Mouse (Mus musculus) embryonic facial prominence, embryonic 11.5 days (tissue): Measurements from ENCODE around the gene Kat2b. TPM values are rescaled to one million over a fixed set of nuclear protein-coding genes. Genes with fewer than 3 reads are reported as not detected.

Source experiments
- ATAC-seq: fragments of 200-750 bp; cut with Nextera tagmentation; replicated peaks from 2 replicates; pipeline ENCODE4 v1.8.0; 2017; ENCODE audit warnings: low read depth; ENCODE audit not compliant: insufficient number of reproducible peaks, low FRiP score, low TSS enrichment
- DNase-seq: peaks from one replicate; pipeline ENCODE4 v3.0.0-alpha.2; 2015; ENCODE audit warnings: low spot score
- H3K27ac ChIP-seq: fragments of 300-500 bp; sonication (generic); replicated peaks from 2 replicates; pipeline ENCODE4 v1.5.1; 2014; ENCODE audit warnings: mild to moderate bottlenecking, low read depth, low read length, control low read depth
- H3K27me3 ChIP-seq: fragments of 300-500 bp; sonication (generic); 2 replicates; pipeline ENCODE4 v1.6.1; 2014; ENCODE audit warnings: mild to moderate bottlenecking, low read length, moderate library complexity, mixed read lengths; ENCODE audit not compliant: control insufficient read depth, insufficient read depth
- H3K36me3 ChIP-seq: fragments of 300-500 bp; sonication (generic); replicated peaks from 2 replicates; pipeline ENCODE4 v1.6.1; 2014; ENCODE audit warnings: low read depth, mild to moderate bottlenecking, low read length, moderate library complexity, mixed read lengths; ENCODE audit not compliant: control insufficient read depth, insufficient read depth
- H3K4me1 ChIP-seq: fragments of 300-500 bp; sonication (generic); 2 replicates; pipeline ENCODE4 v1.6.1; 2014; ENCODE audit warnings: low read length, mixed read lengths; ENCODE audit not compliant: control insufficient read depth, insufficient read depth
- H3K4me2 ChIP-seq: fragments of 300-500 bp; sonication (generic); 2 replicates; pipeline ENCODE4 v1.6.1; 2014; ENCODE audit warnings: low read depth, mild to moderate bottlenecking, control low read depth, low read length, moderate library complexity
- H3K4me3 ChIP-seq: fragments of 300-500 bp; sonication (generic); 2 replicates; pipeline ENCODE4 v1.5.1; 2014; ENCODE audit warnings: low read depth, low read length, control low read depth
- H3K9ac ChIP-seq: fragments of 300-500 bp; sonication (generic); replicated peaks from 2 replicates; pipeline ENCODE4 v1.6.1; 2014; ENCODE audit warnings: mild to moderate bottlenecking, control low read depth, low read length
- H3K9me3 ChIP-seq: fragments of 300-500 bp; sonication (generic); replicated peaks from 2 replicates; pipeline ENCODE4 v1.6.1; 2016; ENCODE audit warnings: mild to moderate bottlenecking, low read length, inconsistent platforms, mixed read lengths; ENCODE audit not compliant: control insufficient read depth
- WGBS: fragments of 180-500 bp; shearing (Covaris S2); extraction: QIAGEN DNeasy Blood & Tissue Kit; methylation state at CpG from one replicate; pipeline ENCODE4 v1.1.7; 2014; 5-methylcytosine and 5-hydroxymethylcytosine counted together
- polyA plus RNA-seq: library from polyadenylated mRNA; unstranded; fragments of >200 nt; fragmentation: Nextera tagmentation; extraction: Ambion mirVana; gene quantifications from 2 replicates; pipeline ENCODE4 v1.2.1, GENCODE M21; 2014

Kat2b gene
- polyA plus RNA-seq, 1 experiment from 2014 or later: 3.9 TPM

- H3K4me1 ChIP-seq: no peaks in the 10 kb centered on the region
- WGBS: 42% methylated on average over 4 of the region's 4 CpGs
- no peak for DNase-seq
Observed at GRCm38 (mm10) chr17:53573019-53573556, 6.4 kb downstream of the Kat2b start.

GRCm38 (mm10) chr17:53577151-53577550 lies 10.5 kb downstream of the Kat2b start:
- Histone ChIP-seq H3K4me3 (no peak overlapping the region), H3K27ac (no peak overlapping the region), H3K36me3 (no peaks in the 10 kb centered on the region), H3K4me1 (no peaks in the 10 kb centered on the region), H3K9me3 (no peaks in the 10 kb centered on the region), H3K27me3 (no peaks in the 10 kb centered on the region), H3K9ac (no peak overlapping the region), H3K4me2 (no peak overlapping the region)
- DNase-seq (no peak), ATAC-seq (no peak)
- 81% methylated on average over 2 of the region's 2 CpGs for WGBS

More at GRCm38 (mm10) chr17:53573019-53573556, 6.4 kb downstream of the Kat2b start:
- Histone ChIP-seq H3K27me3 (no peaks in the 10 kb centered on the region), H3K9ac (no peak overlapping the region), H3K27ac (no peak overlapping the region), H3K36me3 (no peaks in the 10 kb centered on the region), H3K4me3 (no peak overlapping the region), H3K4me2 (no peak overlapping the region), H3K9me3 (no peaks in the 10 kb centered on the region)
- ATAC-seq: no peak

- Histone ChIP-seq H3K4me1 (no peaks in the 10 kb centered on the region), H3K27me3 (no peaks in the 10 kb centered on the region), H3K9ac (no peak overlapping the region), H3K4me2 (no peak overlapping the region), H3K36me3 (no peaks in the 10 kb centered on the region), H3K27ac (no peak overlapping the region), H3K9me3 (no peaks in the 10 kb centered on the region), H3K4me3 (no peak overlapping the region)
- DNase-seq (no peak), ATAC-seq (no peak)
- WGBS: 81% methylated on average over 5 of the region's 5 CpGs
Observed at GRCm38 (mm10) chr17:53577754-53578153, 11.1 kb downstream of the Kat2b start.

DNA sequence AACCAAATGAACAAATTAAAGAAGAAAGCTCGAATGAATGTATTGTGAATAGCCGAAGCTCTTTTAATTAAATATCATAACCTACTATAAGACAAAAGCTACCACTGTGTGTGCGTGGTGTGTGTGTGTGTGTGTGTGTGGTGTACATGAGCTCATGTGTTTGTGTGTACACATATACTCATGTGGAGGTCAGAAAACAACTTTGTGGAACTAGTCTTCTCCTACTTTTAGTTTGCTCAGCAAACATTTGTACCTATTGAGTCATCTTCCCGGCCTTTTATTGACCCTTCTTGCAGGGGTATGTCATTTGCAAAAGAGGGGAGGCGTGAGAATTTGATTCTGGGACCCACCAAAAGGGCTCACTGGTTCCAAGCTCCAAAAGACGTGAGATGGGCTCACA lies 11.6 kb downstream of the Kat2b start:
- no peaks in the 10 kb centered on the region for H3K9me3 ChIP-seq
- H3K27ac ChIP-seq: no peak overlapping the region
- no peak overlapping the region for H3K9ac ChIP-seq
- H3K4me1 ChIP-seq: no peaks in the 10 kb centered on the region
- ATAC-seq (no peak), DNase-seq (no peak)
- H3K36me3 ChIP-seq: no peaks in the 10 kb centered on the region
- WGBS: 83% methylated on average over 6 of the region's 6 CpGs
- H3K4me2 ChIP-seq: no peak overlapping the region
- H3K27me3 ChIP-seq: no peaks in the 10 kb centered on the region
- H3K4me3 ChIP-seq: no peak overlapping the region

GRCm38 (mm10) chr17:53578776-53579175 lies 12.1 kb downstream of the Kat2b start:
- no peaks in the 10 kb centered on the region for H3K27me3 ChIP-seq
- no peak overlapping the region for H3K4me2 ChIP-seq
- H3K4me3 ChIP-seq: no peak overlapping the region
- H3K9me3 ChIP-seq: no peaks in the 10 kb centered on the region
- 57% methylated on average over 9 of the region's 9 CpGs for WGBS
- no peak for DNase-seq
- H3K27ac ChIP-seq: no peak overlapping the region
- H3K4me1 ChIP-seq: no peaks in the 10 kb centered on the region
- H3K9ac ChIP-seq: no peak overlapping the region
- ATAC-seq: no peak
- no peaks in the 10 kb centered on the region for H3K36me3 ChIP-seq

GRCm38 (mm10) chr17:53579612-53580011 lies 13.0 kb downstream of the Kat2b start:
- no peaks in the 10 kb centered on the region for H3K9me3 ChIP-seq
- ATAC-seq (no peak), DNase-seq (no peak)
- H3K27ac ChIP-seq: no peak overlapping the region
- H3K4me1 ChIP-seq: no peaks in the 10 kb centered on the region
- H3K36me3 ChIP-seq: no peaks in the 10 kb centered on the region
- 59% methylated on average over 4 of the region's 4 CpGs for WGBS
- H3K4me3 ChIP-seq: no peak overlapping the region
- no peaks in the 10 kb centered on the region for H3K27me3 ChIP-seq
- no peak overlapping the region for H3K4me2 ChIP-seq
- no peak overlapping the region for H3K9ac ChIP-seq

DNA sequence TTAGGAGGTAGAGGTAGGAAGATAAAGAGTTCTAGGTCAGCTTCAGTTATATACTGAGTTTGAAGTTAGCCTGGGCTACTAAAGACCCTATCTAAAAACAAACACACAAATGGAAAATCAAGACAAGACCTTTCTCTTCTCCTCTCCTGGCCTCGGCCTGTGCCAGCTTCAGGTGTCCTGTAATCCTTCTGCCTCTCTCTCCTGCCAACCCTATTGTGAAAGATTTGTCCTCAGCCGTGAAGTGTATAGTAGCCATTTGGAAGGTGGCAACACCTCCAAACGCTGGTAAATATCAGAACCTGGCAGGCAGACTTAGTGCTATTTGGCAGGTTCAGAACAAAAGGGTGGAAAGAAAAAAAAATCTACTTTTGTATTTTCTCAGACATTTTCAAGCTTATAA lies 13.6 kb downstream of the Kat2b start:
- Histone ChIP-seq H3K4me2 (no peak overlapping the region), H3K9me3 (no peaks in the 10 kb centered on the region), H3K4me1 (no peaks in the 10 kb centered on the region), H3K36me3 (no peaks in the 10 kb centered on the region), H3K27ac (no peak overlapping the region), H3K4me3 (no peak overlapping the region), H3K27me3 (no peaks in the 10 kb centered on the region), H3K9ac (no peak overlapping the region)
- no peak for DNase-seq
- no peak for ATAC-seq
- WGBS: 87% methylated on average over 3 of the region's 3 CpGs

- ATAC-seq (no peak), DNase-seq (no peak)
- Histone ChIP-seq H3K4me1 (no peaks in the 10 kb centered on the region), H3K4me3 (no peak overlapping the region), H3K9ac (no peak overlapping the region), H3K9me3 (no peaks in the 10 kb centered on the region), H3K27ac (no peak overlapping the region), H3K36me3 (no peaks in the 10 kb centered on the region), H3K27me3 (no peaks in the 10 kb centered on the region), H3K4me2 (no peak overlapping the region)
- 52% methylated on average over 4 of the region's 4 CpGs for WGBS
Observed at GRCm38 (mm10) chr17:53582026-53582585, 15.4 kb downstream of the Kat2b start.
